Mouse (Mus musculus) Muller cell, postnatal 12 days (primary cell): Measurements from ENCODE around the gene Gm35315.
A peak's percentile ranks its signal among the peaks of the same experiment; 100 is the strongest.
"Not testable (repeated sequence)": the region's sequence is repeated elsewhere in the genome, so short reads cannot be mapped to it uniquely, and the experiment has no call there.

Experiments
- DNase-seq: peaks from one replicate; pipeline ENCODE4 v3.0.0-alpha.2; 2015; ENCODE audit errors: inconsistent ontology term

The Gm35315 gene

GRCm38 (mm10) chr5:110094030-110094846, at the start of gene Gm35315:
Gene Gm35315, minus strand, starts transcription at chr5:110094420.
- DNase-seq, result peak; percentile 92

GRCm38 (mm10) chr5:110143007-110143406, 48.8 kb upstream of the Gm35315 start:
- no peak for DNase-seq

GRCm38 (mm10) chr5:110142309-110142708, 48.1 kb upstream of the Gm35315 start:
- DNase-seq, result peak; percentile 81

GRCm38 (mm10) chr5:110140424-110140823, 46.2 kb upstream of the Gm35315 start:
- DNase-seq, result no peak

- DNase-seq, result no peak
Measured at GRCm38 (mm10) chr5:110139325-110139724, 45.1 kb upstream of the Gm35315 start.

- no peak for DNase-seq
Measured at GRCm38 (mm10) chr5:110137816-110138215, 43.6 kb upstream of the Gm35315 start.

- no peak for DNase-seq
Measured at GRCm38 (mm10) chr5:110136087-110136464, 41.9 kb upstream of the Gm35315 start.

- DNase-seq, result peak; percentile 99
Measured at GRCm38 (mm10) chr5:110135293-110136086, 41.3 kb upstream of the Gm35315 start, which contains the start of gene Chfr. Gene Chfr, plus strand, starts transcription at chr5:110135842.

GRCm38 (mm10) chr5:110122380-110122779, 28.2 kb upstream of the Gm35315 start:
- not testable (repeated sequence) for DNase-seq

GRCm38 (mm10) chr5:110109991-110110441, 15.8 kb upstream of the Gm35315 start, which contains the start of gene Zfp605:
Gene Zfp605, plus strand, starts transcription at chr5:110110092.
- DNase-seq, result peak; percentile 80

- DNase-seq, result no peak
Measured at GRCm38 (mm10) chr5:110108305-110108628, 14.0 kb upstream of the Gm35315 start.

GRCm38 (mm10) chr5:110107581-110108304, 13.5 kb upstream of the Gm35315 start, which contains the start of gene Gtpbp6:
Gene Gtpbp6, minus strand, starts transcription at chr5:110108197.
- peak; percentile 98 for DNase-seq

GRCm38 (mm10) chr5:110106901-110107564, 12.8 kb upstream of the Gm35315 start:
- DNase-seq, result no peak

GRCm38 (mm10) chr5:110106140-110106871, 12.1 kb upstream of the Gm35315 start:
- DNase-seq, result no peak

- no peak for DNase-seq
Measured at GRCm38 (mm10) chr5:110104616-110105380, 10.6 kb upstream of the Gm35315 start.

- DNase-seq, result no peak
Measured at GRCm38 (mm10) chr5:110103901-110104615, 9.8 kb upstream of the Gm35315 start.

- no peak for DNase-seq
Measured at GRCm38 (mm10) chr5:110102853-110103625, 8.8 kb upstream of the Gm35315 start.

- DNase-seq, result no peak
Measured at GRCm38 (mm10) chr5:110102429-110102828, 8.2 kb upstream of the Gm35315 start.
